Mouse (Mus musculus): Measurements from ENCODE around the gene Klhl12. TPM values are rescaled to one million over a fixed set of nuclear protein-coding genes. Genes with fewer than 3 reads are reported as not detected.

Klhl12 gene
- 39.7 and 40.1 TPM in 2 replicates for polyA plus RNA-seq (2015; fragmentation: Nextera tagmentation; extraction: Ambion mirVana)

- Histone ChIP-seq H3K4me3 (peak within 1 kb of the TSS; percentile 79), H3K27me3 (peaks cover 3% of the 10 kb centered on the region; the same call in 1 of the 2 replicates), H3K9ac (replicated peaks) (peak within 1 kb of the TSS; percentile 94), H3K9me3 (no peaks in the 10 kb centered on the region), H3K27ac (replicated peaks) (peak within 1 kb of the TSS; percentile 79), H3K4me1 (peaks cover 23% of the 10 kb centered on the region), H3K36me3 (peaks cover 17% of the 10 kb centered on the region; the same call in 1 of the 2 replicates), H3K4me2 (replicated peaks) (peak within 1 kb of the TSS; percentile 85)
- ATAC-seq (replicated peaks), result peak; percentile 95
- 1% methylated on average over 60 of the region's 61 CpGs for WGBS
Measured at GRCm38 (mm10) chr1:134454904-134455824, at the start of gene Klhl12. TSS of gene Klhl12 (plus strand) at chr1:134455531.

- 24% methylated on average over 8 of the region's 8 CpGs for WGBS
Measured at GRCm38 (mm10) chr1:134406414-134406771, 48.9 kb upstream of the Klhl12 start.

DNA sequence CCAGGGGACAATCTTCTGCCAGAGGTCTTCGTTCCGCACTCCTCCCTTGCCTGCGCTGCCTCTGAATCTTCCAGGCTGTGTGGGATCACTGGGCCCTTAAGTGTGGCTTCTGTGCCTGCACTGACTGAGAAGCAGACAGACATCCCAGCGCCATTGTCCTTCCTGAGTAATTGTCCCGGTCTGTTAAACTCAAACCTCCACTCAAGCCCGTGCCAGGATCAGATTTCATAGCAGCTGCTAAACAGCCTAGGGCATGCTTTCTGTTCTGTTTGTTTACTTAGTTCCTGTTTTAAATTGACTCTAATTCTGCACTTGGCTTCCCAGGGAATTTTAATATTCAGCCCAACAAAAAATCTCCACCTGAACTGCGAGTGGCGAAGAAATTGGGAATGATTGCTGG lies 47.3 kb upstream of the Klhl12 start:
- no peak overlapping the region for H3K9ac ChIP-seq (replicated peaks)

More at GRCm38 (mm10) chr1:134406414-134406771, 48.9 kb upstream of the Klhl12 start:
- Histone ChIP-seq H3K4me2 (replicated peaks) (peak overlapping the region; percentile 83), H3K27me3 (no peaks in the 10 kb centered on the region), H3K9me3 (no peaks in the 10 kb centered on the region), H3K4me3 (peak overlapping the region; percentile 77), H3K36me3 (peaks cover 9% of the 10 kb centered on the region; the same call in 1 of the 2 replicates), H3K4me1 (peaks cover 7% of the 10 kb centered on the region), H3K9ac (replicated peaks) (peak overlapping the region; percentile 66), H3K27ac (replicated peaks) (no peak overlapping the region)
- ATAC-seq (replicated peaks), result peak; percentile 45; the same call in 1 of the 2 replicates

GRCm38 (mm10) chr1:134411706-134412629 lies 43.4 kb upstream of the Klhl12 start:
- WGBS, result 92% methylated on average over 9 of the region's 9 CpGs
- peaks cover 20% of the 10 kb centered on the region for H3K4me1 ChIP-seq
- H3K4me2 ChIP-seq (replicated peaks), result no peak overlapping the region
- no peak for ATAC-seq (replicated peaks)
- no peak overlapping the region for H3K9ac ChIP-seq (replicated peaks)
- no peak overlapping the region for H3K4me3 ChIP-seq
- H3K27me3 ChIP-seq, result no peaks in the 10 kb centered on the region
- H3K36me3 ChIP-seq, result peaks cover 9% of the 10 kb centered on the region; the same call in 1 of the 2 replicates
- no peaks in the 10 kb centered on the region for H3K9me3 ChIP-seq
- H3K27ac ChIP-seq (replicated peaks), result no peak overlapping the region

More for the DNA sequence above, 47.3 kb upstream of the Klhl12 start:
- Histone ChIP-seq H3K27ac (replicated peaks) (no peak overlapping the region), H3K4me3 (no peak overlapping the region), H3K36me3 (peaks cover 9% of the 10 kb centered on the region; the same call in 1 of the 2 replicates), H3K4me1 (peaks cover 7% of the 10 kb centered on the region), H3K4me2 (replicated peaks) (no peak overlapping the region), H3K9me3 (no peaks in the 10 kb centered on the region), H3K27me3 (no peaks in the 10 kb centered on the region)
- ATAC-seq (replicated peaks), result no peak
- 83% methylated on average over 8 of the region's 8 CpGs for WGBS

GRCm38 (mm10) chr1:134414038-134414437 lies 41.3 kb upstream of the Klhl12 start:
- WGBS, result 51% methylated on average over 2 of the region's 2 CpGs
- Histone ChIP-seq H3K4me1 (peaks cover 37% of the 10 kb centered on the region), H3K9me3 (no peaks in the 10 kb centered on the region), H3K27ac (replicated peaks) (0 out of 2 replicates have a peak overlapping the region, but pooled peaks have one; percentile 91), H3K36me3 (peaks cover 6% of the 10 kb centered on the region; the same call in 1 of the 2 replicates), H3K4me3 (no peak overlapping the region), H3K4me2 (replicated peaks) (no peak overlapping the region; the same call in 1 of the 2 replicates), H3K27me3 (no peaks in the 10 kb centered on the region), H3K9ac (replicated peaks) (0 out of 2 replicates have a peak overlapping the region, but pooled peaks have one; percentile 44)
- no peak for ATAC-seq (replicated peaks)

DNA sequence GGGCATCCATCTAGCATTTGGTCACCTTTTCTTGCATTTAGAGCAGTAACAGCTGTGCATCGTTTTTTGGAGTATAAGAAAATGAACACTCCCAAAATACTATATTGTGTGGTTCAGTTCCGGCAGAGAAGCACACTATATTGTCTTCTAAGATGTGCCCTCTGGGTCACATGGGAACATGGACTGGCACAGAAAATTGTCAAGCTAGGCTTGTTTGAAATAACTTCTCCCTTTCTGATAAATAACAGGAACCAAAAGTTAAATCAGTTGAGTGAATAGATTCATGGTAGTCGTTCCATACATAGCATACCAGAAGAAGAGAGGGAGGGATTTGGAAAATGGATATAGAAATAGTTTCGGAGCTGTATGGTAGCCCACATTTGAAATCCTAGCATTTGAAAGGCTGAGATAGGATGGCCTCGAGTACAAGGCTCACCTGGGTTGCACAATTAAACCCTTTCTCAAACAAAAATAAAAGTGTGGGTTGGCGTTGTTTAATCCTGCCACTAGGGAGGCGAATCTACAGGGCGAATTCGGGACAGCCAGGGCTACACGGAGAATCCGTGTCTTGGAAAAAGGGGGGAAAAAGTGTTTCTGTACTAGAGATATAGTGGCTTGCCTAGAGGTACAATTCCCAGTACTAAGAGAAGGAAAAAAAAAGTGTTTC lies 40.7 kb upstream of the Klhl12 start:
- H3K36me3 ChIP-seq, result peaks cover 1% of the 10 kb centered on the region; the same call in 1 of the 2 replicates
- 11% methylated on average over 11 of the region's 11 CpGs for WGBS
- H3K27me3 ChIP-seq, result no peaks in the 10 kb centered on the region
- H3K27ac ChIP-seq (replicated peaks), result peak overlapping the region; percentile 91
- peak overlapping the region; percentile 91 for H3K4me3 ChIP-seq
- peak; percentile 49 for ATAC-seq (replicated peaks)
- H3K4me1 ChIP-seq, result peaks cover 37% of the 10 kb centered on the region
- H3K4me2 ChIP-seq (replicated peaks), result peak overlapping the region; percentile 57
- no peaks in the 10 kb centered on the region for H3K9me3 ChIP-seq
- peak overlapping the region; percentile 44 for H3K9ac ChIP-seq (replicated peaks)

GRCm38 (mm10) chr1:134415168-134415831 lies 40.0 kb upstream of the Klhl12 start, which contains the start of gene Adipor1:
TSS of gene Adipor1 (plus strand) at chr1:134415378.
- Histone ChIP-seq H3K9ac (replicated peaks) (peak within 1 kb of the TSS; percentile 59), H3K4me3 (peak within 1 kb of the TSS; percentile 91), H3K4me2 (replicated peaks) (peak within 1 kb of the TSS; percentile 57), H3K4me1 (peaks cover 41% of the 10 kb centered on the region), H3K36me3 (no peaks in the 10 kb centered on the region), H3K9me3 (no peaks in the 10 kb centered on the region), H3K27me3 (no peaks in the 10 kb centered on the region), H3K27ac (replicated peaks) (peak within 1 kb of the TSS; percentile 91)
- peak; percentile 100 for ATAC-seq (replicated peaks)
- under 1% methylated on average over 68 of the region's 77 CpGs for WGBS

DNA sequence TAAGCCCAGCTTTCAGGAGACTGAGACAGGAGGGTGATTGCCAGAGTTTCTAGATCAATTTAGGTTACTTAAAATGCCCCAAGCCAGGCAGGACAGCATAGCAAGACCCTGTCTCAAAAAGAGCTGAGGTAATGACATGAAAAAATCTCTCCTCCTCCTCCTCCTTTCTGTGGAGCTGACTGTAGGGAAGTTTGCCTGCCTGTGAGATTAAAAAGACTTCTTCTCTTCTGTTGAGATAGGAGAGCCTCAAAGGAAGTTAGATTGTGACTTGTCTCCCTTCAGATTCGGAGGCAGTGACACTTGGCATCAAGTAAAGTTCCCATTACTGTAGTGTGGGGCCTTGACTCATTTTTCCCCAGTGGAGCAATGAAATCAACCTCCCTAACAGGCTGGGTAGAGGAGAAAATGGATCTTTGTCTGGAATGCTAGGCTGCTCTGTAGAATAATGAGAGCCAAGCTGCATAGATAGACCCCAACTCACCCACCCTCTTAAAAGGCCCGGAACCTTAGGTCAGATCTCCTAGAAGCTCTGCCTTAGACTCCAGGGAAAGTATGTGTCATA lies 36.8 kb upstream of the Klhl12 start:
- Histone ChIP-seq H3K36me3 (peaks cover 10% of the 10 kb centered on the region), H3K4me1 (peaks cover 41% of the 10 kb centered on the region), H3K27me3 (no peaks in the 10 kb centered on the region), H3K9ac (replicated peaks) (no peak overlapping the region), H3K9me3 (no peaks in the 10 kb centered on the region), H3K4me3 (no peak overlapping the region), H3K4me2 (replicated peaks) (no peak overlapping the region), H3K27ac (replicated peaks) (no peak overlapping the region)
- no peak for ATAC-seq (replicated peaks)
- WGBS, result 86% methylated on average over 2 of the region's 2 CpGs

DNA sequence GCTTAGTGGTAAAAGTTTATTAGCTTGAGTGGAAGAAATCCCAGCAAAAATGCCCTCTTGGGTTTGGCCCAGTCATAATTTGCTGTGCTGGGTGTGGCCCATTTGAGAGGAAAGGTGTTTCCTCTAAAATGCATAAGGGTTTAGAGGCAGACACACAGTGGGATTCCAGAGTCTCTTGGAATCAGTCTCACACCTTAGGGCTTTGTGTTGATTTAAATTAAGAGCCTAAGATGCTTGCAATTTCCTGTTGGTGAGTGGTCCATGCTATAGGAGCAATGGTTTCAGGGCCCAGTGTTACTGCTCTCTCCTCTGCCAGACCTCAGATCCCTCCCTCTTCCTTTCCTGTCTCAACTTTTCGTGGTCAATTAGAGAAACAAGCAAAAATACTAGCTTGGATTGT lies 36.2 kb upstream of the Klhl12 start:
- no peak overlapping the region for H3K27ac ChIP-seq (replicated peaks)
- no peak for ATAC-seq (replicated peaks)
- H3K4me2 ChIP-seq (replicated peaks), result no peak overlapping the region
- peaks cover 40% of the 10 kb centered on the region for H3K4me1 ChIP-seq
- H3K36me3 ChIP-seq, result peaks cover 16% of the 10 kb centered on the region
- H3K4me3 ChIP-seq, result no peak overlapping the region
- 73% methylated on average over 1 of the region's 1 CpGs for WGBS
- no peaks in the 10 kb centered on the region for H3K27me3 ChIP-seq
- no peak overlapping the region for H3K9ac ChIP-seq (replicated peaks)
- H3K9me3 ChIP-seq, result no peaks in the 10 kb centered on the region

DNA sequence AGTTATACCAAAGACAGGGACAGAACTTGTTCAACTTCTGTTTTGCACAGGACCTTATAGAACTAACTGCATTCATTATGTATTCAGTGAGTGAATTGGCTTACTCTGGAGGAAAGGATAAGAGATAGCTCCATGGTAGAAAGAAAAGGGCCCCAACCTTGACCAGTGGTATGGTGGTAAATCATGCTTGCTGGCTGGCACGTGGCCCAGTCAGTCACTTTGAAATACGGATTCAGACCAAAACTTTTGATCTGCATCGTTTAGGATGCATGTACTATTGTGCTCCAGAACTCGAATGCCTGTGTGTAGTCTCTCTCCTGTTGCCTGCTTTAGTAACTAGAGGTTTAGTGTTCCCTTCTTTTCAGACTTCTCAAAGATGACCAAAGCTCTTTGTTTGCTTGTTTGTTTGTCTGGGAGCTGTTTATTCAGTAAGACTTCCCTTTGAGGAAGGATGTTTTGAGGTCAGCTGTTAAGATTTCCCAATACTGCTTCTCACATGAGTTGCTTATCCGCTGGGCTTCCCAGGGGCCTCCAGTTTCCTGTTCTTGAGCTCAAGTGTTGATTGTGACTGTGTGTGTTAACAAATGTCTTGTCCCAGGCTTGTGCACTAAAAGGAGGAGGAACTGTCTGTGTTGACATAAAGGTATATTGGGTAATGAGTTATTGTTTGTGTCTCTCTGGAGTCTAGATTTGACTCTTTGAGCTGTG lies 35.4 kb upstream of the Klhl12 start:
- Histone ChIP-seq H3K4me3 (no peak overlapping the region), H3K9me3 (no peaks in the 10 kb centered on the region), H3K27ac (replicated peaks) (no peak overlapping the region), H3K27me3 (no peaks in the 10 kb centered on the region), H3K4me2 (replicated peaks) (no peak overlapping the region), H3K9ac (replicated peaks) (no peak overlapping the region), H3K36me3 (peaks cover 24% of the 10 kb centered on the region), H3K4me1 (peaks cover 33% of the 10 kb centered on the region)
- 42% methylated on average over 5 of the region's 5 CpGs for WGBS
- ATAC-seq (replicated peaks), result no peak

All from forebrain, embryonic 15.5 days (tissue).